Mouse (Mus musculus): ENCODE measurements around the gene AF067061. TPM values are rescaled to one million over a fixed set of nuclear protein-coding genes. Genes with fewer than 3 reads are reported as not detected.
A peak's percentile ranks its signal among the peaks of the same experiment; 100 is the strongest.
"Not testable (repeated sequence)": the region's sequence is repeated elsewhere in the genome, so short reads cannot be mapped to it uniquely, and the experiment has no call there.

AF067061 gene
- total RNA-seq (2021) = not detected
- long read RNA-seq, experiment 1 = 0 reads
- long read RNA-seq, experiment 2 = 0 reads

- not testable (repeated sequence) for DNase-seq
These were observed at the start of gene AF067061 for GRCm38 (mm10) chr13:120262870-120263269. Gene AF067061 (plus strand): TSS chr13:120263114.

- DNase-seq = not testable (repeated sequence)
These were observed 47.1 kb upstream of the AF067061 start, which contains the start of gene Gm21762 for GRCm38 (mm10) chr13:120215847-120216246. Gene Gm21762 (minus strand): TSS chr13:120215947.

- DNase-seq = not testable (repeated sequence)
These were observed 42.0 kb upstream of the AF067061 start for GRCm38 (mm10) chr13:120220922-120221321.

- DNase-seq = not testable (repeated sequence)
These were observed 39.8 kb upstream of the AF067061 start for GRCm38 (mm10) chr13:120223012-120223659.

GRCm38 (mm10) chr13:120231798-120232197 lies 31.1 kb upstream of the AF067061 start:
- not testable (repeated sequence) for DNase-seq

- not testable (repeated sequence) for DNase-seq
These were observed 30.4 kb upstream of the AF067061 start for GRCm38 (mm10) chr13:120232447-120233049.

GRCm38 (mm10) chr13:120238811-120239210 lies 24.1 kb upstream of the AF067061 start, which contains the start of gene Gm21731:
Gene Gm21731 (plus strand): TSS chr13:120239111.
- DNase-seq = not testable (repeated sequence)

GRCm38 (mm10) chr13:120251208-120251924 lies 11.5 kb upstream of the AF067061 start:
- not testable (repeated sequence) for DNase-seq

- not testable (repeated sequence) for DNase-seq
These were observed 3.9 kb upstream of the AF067061 start for GRCm38 (mm10) chr13:120258817-120259658.

GRCm38 (mm10) chr13:120259718-120260117 lies 3.2 kb upstream of the AF067061 start:
- DNase-seq = not testable (repeated sequence)

GRCm38 (mm10) chr13:120277837-120278236 lies 14.9 kb downstream of the AF067061 start:
- not testable (repeated sequence) for DNase-seq

- no peak for DNase-seq
These were observed 15.9 kb downstream of the AF067061 start for GRCm38 (mm10) chr13:120278784-120279183.

GRCm38 (mm10) chr13:120299324-120299894 lies 36.5 kb downstream of the AF067061 start:
- DNase-seq = no peak

GRCm38 (mm10) chr13:120299991-120300442 lies 37.1 kb downstream of the AF067061 start, which contains the start of gene BC147527:
Gene BC147527 (plus strand): TSS chr13:120300392.
- peak in 1 of 2 experiments; percentile 15 for DNase-seq

GRCm38 (mm10) chr13:120300853-120301252 lies 37.9 kb downstream of the AF067061 start:
- DNase-seq = no peak

- DNase-seq = no peak
These were observed 47.8 kb downstream of the AF067061 start for GRCm38 (mm10) chr13:120310749-120311148.

GRCm38 (mm10) chr13:120313584-120313983 lies 50.7 kb downstream of the AF067061 start:
- peak in 1 of 2 experiments; percentile 16 for DNase-seq
